Comparison of ENCODE assay signal across 22 mouse cellular contexts in genomic region chr12:92186448-92187132, GRCm38 (mm10).
A peak's percentile ranks its signal among the peaks of the same experiment; 100 is the strongest.
DNase-seq lines count a peak whose midpoint lies in the region; ATAC-seq and TF ChIP-seq lines count a peak whose summit lies in the region.
"Had no signal": no experiment of that assay in that cellular context is flagged by ENCODE, and none has a peak within 500 bp of the region (broad histone marks: within the 10 kb centered on the region; RNA-seq: fewer than 3 reads in every experiment).

No protein-coding gene starts in this region.

- no peak overlapping the region for H3K27ac ChIP-seq in embryonic facial prominence, embryonic 11.5 days (replicated peaks; ENCODE audit: low read depth, low read length)
- no peak overlapping the region for H3K27ac ChIP-seq in embryonic facial prominence, embryonic 10.5 days (replicated peaks)
- no peak overlapping the region; the same call in 1 of the 2 replicates for H3K27ac ChIP-seq in liver, adult 2 months (replicated peaks; ENCODE audit: insufficient read depth, low read depth, low read length)
- no peak overlapping the region for H3K27ac ChIP-seq in liver, embryonic 12.5 days
- H3K27ac ChIP-seq in intestine, embryonic 15.5 days = 0 out of 2 replicates have a peak overlapping the region, but pooled peaks have one; percentile 36
- H3K27ac ChIP-seq: forebrain, embryonic 15.5 days; hindbrain, embryonic 10.5 days; layer of hippocampus, adult 2 months; limb, embryonic 13.5 days; liver, embryonic 15.5 days had no signal

- no peak overlapping the region for H3K4me3 ChIP-seq in embryonic facial prominence, embryonic 11.5 days (ENCODE audit: low read depth, low read length)
- H3K4me3 ChIP-seq in embryonic facial prominence, embryonic 10.5 days = no peak overlapping the region
- no peak overlapping the region for H3K4me3 ChIP-seq in liver, adult 2 months (ENCODE audit: insufficient read depth, low read depth, low read length)
- H3K4me3 ChIP-seq in liver, embryonic 12.5 days = no peak overlapping the region
- H3K4me3 ChIP-seq in intestine, embryonic 15.5 days (replicated peaks) = no peak overlapping the region
- H3K4me3 ChIP-seq: erythroblast, embryonic 14.5 days; forebrain, embryonic 15.5 days; hindbrain, embryonic 10.5 days; layer of hippocampus, adult 2 months; limb, embryonic 13.5 days; liver, embryonic 15.5 days had no signal

- no peaks in the 10 kb centered on the region for H3K9me3 ChIP-seq in embryonic facial prominence, embryonic 11.5 days (replicated peaks; ENCODE audit: control insufficient read depth, low read length)
- H3K9me3 ChIP-seq in embryonic facial prominence, embryonic 10.5 days = no peaks in the 10 kb centered on the region
- H3K9me3 ChIP-seq in liver, embryonic 12.5 days (replicated peaks) = no peaks in the 10 kb centered on the region
- no peaks in the 10 kb centered on the region for H3K9me3 ChIP-seq in intestine, embryonic 15.5 days
- H3K9me3 ChIP-seq: forebrain, embryonic 15.5 days; hindbrain, embryonic 10.5 days; limb, embryonic 13.5 days; liver, embryonic 15.5 days had no signal

- H3K36me3 ChIP-seq in embryonic facial prominence, embryonic 11.5 days (replicated peaks; ENCODE audit: control insufficient read depth, insufficient read depth, low read depth, low read length) = no peaks in the 10 kb centered on the region
- no peaks in the 10 kb centered on the region for H3K36me3 ChIP-seq in embryonic facial prominence, embryonic 10.5 days (replicated peaks)
- no peaks in the 10 kb centered on the region for H3K36me3 ChIP-seq in liver, adult 2 months (ENCODE audit: control insufficient read depth, insufficient read depth, low read length)
- H3K36me3 ChIP-seq in liver, embryonic 12.5 days = no peaks in the 10 kb centered on the region
- H3K36me3 ChIP-seq in intestine, embryonic 15.5 days = no peaks in the 10 kb centered on the region
- H3K36me3 ChIP-seq: forebrain, embryonic 15.5 days; hindbrain, embryonic 10.5 days; limb, embryonic 13.5 days; liver, embryonic 15.5 days had no signal

- no peak overlapping the region for H3K9ac ChIP-seq in embryonic facial prominence, embryonic 11.5 days (replicated peaks; ENCODE audit: low read length)
- no peak overlapping the region for H3K9ac ChIP-seq in liver, adult 2 months (ENCODE audit: low read depth, low read length)
- no peak overlapping the region for H3K9ac ChIP-seq in liver, embryonic 12.5 days
- H3K9ac ChIP-seq in intestine, embryonic 15.5 days = no peak overlapping the region
- H3K9ac ChIP-seq: forebrain, embryonic 15.5 days; limb, embryonic 13.5 days; liver, embryonic 15.5 days had no signal

- H3K27me3 ChIP-seq in embryonic facial prominence, embryonic 11.5 days (ENCODE audit: control insufficient read depth, insufficient read depth, low read length) = no peaks in the 10 kb centered on the region
- no peaks in the 10 kb centered on the region for H3K27me3 ChIP-seq in embryonic facial prominence, embryonic 10.5 days (replicated peaks; ENCODE audit: low read depth, poor library complexity, severe bottlenecking)
- H3K27me3 ChIP-seq in liver, adult 2 months (ENCODE audit: control insufficient read depth, insufficient read depth, low read length) = no peaks in the 10 kb centered on the region
- H3K27me3 ChIP-seq in liver, embryonic 12.5 days (replicated peaks) = no peaks in the 10 kb centered on the region
- no peaks in the 10 kb centered on the region for H3K27me3 ChIP-seq in intestine, embryonic 15.5 days (replicated peaks)
- H3K27me3 ChIP-seq: forebrain, embryonic 15.5 days; limb, embryonic 13.5 days; liver, embryonic 15.5 days had no signal

- 65% methylated on average over 6 of the region's 6 CpGs for WGBS in embryonic facial prominence, embryonic 11.5 days
- 72% methylated on average over 6 of the region's 6 CpGs for WGBS in embryonic facial prominence, embryonic 10.5 days
- WGBS in liver, adult 2 months = 62% methylated on average over 6 of the region's 6 CpGs
- WGBS in liver, embryonic 12.5 days (ENCODE audit: insufficient replicate concordance) = 62% methylated on average over 6 of the region's 6 CpGs
- 50% methylated on average over 6 of the region's 6 CpGs for WGBS in intestine, embryonic 15.5 days

- no peak for TF ChIP-seq POLR2A in liver, adult 2 months (IDR thresholded peaks at IDR 0.05; ENCODE audit: extremely low read depth, insufficient read depth, low read length)

- no peaks in the 10 kb centered on the region for H3K4me1 ChIP-seq in embryonic facial prominence, embryonic 11.5 days (ENCODE audit: control insufficient read depth, insufficient read depth, low read length)
- peaks cover 2% of the 10 kb centered on the region; the same call in 1 of the 2 replicates for H3K4me1 ChIP-seq in embryonic facial prominence, embryonic 10.5 days
- no peaks in the 10 kb centered on the region for H3K4me1 ChIP-seq in liver, adult 2 months (ENCODE audit: control insufficient read depth, insufficient read depth, low read length)
- no peaks in the 10 kb centered on the region for H3K4me1 ChIP-seq in liver, embryonic 12.5 days
- no peaks in the 10 kb centered on the region for H3K4me1 ChIP-seq in intestine, embryonic 15.5 days (replicated peaks)
- H3K4me1 ChIP-seq: forebrain, embryonic 15.5 days; hindbrain, embryonic 10.5 days; liver, embryonic 15.5 days had no signal

- ATAC-seq in embryonic facial prominence, embryonic 11.5 days (replicated peaks; ENCODE audit: insufficient number of reproducible peaks, low FRiP score, low TSS enrichment, low read depth) = no peak
- no peak for ATAC-seq in liver, embryonic 12.5 days
- ATAC-seq in intestine, embryonic 15.5 days = peak; percentile 69
- ATAC-seq: activated CD4-positive, CD25-positive, alpha-beta regulatory T cell, adult 4 months; CD4-positive, CD25-positive, alpha-beta regulatory T cell, adult 4 months; forebrain, embryonic 15.5 days; lung, postnatal 0 days had no signal

- no peak overlapping the region for H3K4me2 ChIP-seq in embryonic facial prominence, embryonic 11.5 days (ENCODE audit: low read depth, low read length)
- no peak overlapping the region for H3K4me2 ChIP-seq in liver, embryonic 12.5 days
- no peak overlapping the region for H3K4me2 ChIP-seq in intestine, embryonic 15.5 days (replicated peaks)
- H3K4me2 ChIP-seq: forebrain, embryonic 15.5 days; limb, embryonic 13.5 days; liver, embryonic 15.5 days; midbrain, embryonic 11.5 days had no signal

- H3K79me2 ChIP-seq in liver, adult 2 months (ENCODE audit: control insufficient read depth, insufficient read depth, low read length) = no peaks in the 10 kb centered on the region

- DNase-seq in embryonic facial prominence, embryonic 11.5 days (ENCODE audit: low spot score) = peak; percentile 26
- DNase-seq in embryonic facial prominence, embryonic 10.5 days (ENCODE audit: low spot score) = no peak
- peak; percentile 52 for DNase-seq in liver, adult 2 months (ENCODE audit: extremely low read depth, low read depth, low spot score)
- peak; percentile 36 to 38 for DNase-seq in kidney, postnatal 4 days
- no peak for DNase-seq in lung, adult 18-20 months
- DNase-seq: adrenal gland, postnatal 36 days; cerebellum, adult 18-20 months; cerebellum, postnatal 25 days; layer of hippocampus, postnatal 36 days; thymus, postnatal 14 days had no signal

- TF ChIP-seq CTCF in liver, adult 2 months (IDR thresholded peaks at IDR 0.05; ENCODE audit: low read depth, low read length) = no peak

Comparison
In these comparisons a context has a peak if more than half of its experiments do, and no peak if none do; other contexts are left out.
1. DNase-seq: peak in embryonic facial prominence, embryonic 11.5 days (single experiment), liver, adult 2 months (single experiment) and kidney, postnatal 4 days (2 of 2); none in embryonic facial prominence, embryonic 10.5 days (single experiment) and lung, adult 18-20 months (0 of 2).